Mouse (Mus musculus) midbrain, embryonic 14.5 days (tissue): ENCODE data around the gene Frmpd2. TPM values are rescaled to one million over a fixed set of nuclear protein-coding genes. Genes with fewer than 3 reads are reported as not detected.
"Not testable (repeated sequence)": the region's sequence is repeated elsewhere in the genome, so short reads cannot be mapped to it uniquely, and the experiment has no call there.

Experiments used
- ATAC-seq: fragments of 200-750 bp; cut with Nextera tagmentation; 2 replicates; pipeline ENCODE4 v1.8.0; 2017; ENCODE audit warnings: moderate number of reproducible peaks, moderate library complexity; ENCODE audit not compliant: low FRiP score, low TSS enrichment
- DNase-seq: peaks from one replicate; pipeline ENCODE4 v3.0.0-alpha.2; 2015
- H3K27ac ChIP-seq: fragments of 300-500 bp; sonication (generic); replicated peaks from 2 replicates; pipeline ENCODE4 v1.5.1; 2014; ENCODE audit warnings: mild to moderate bottlenecking, low read depth, low read length, moderate library complexity
- H3K27me3 ChIP-seq: fragments of 300-500 bp; sonication (generic); 2 replicates; pipeline ENCODE4 v1.6.1; 2014; ENCODE audit warnings: low read length, control low read depth, mixed read lengths; ENCODE audit not compliant: control insufficient read depth, insufficient read depth
- H3K36me3 ChIP-seq: fragments of 300-500 bp; sonication (generic); 2 replicates; pipeline ENCODE4 v1.6.1; 2014; ENCODE audit warnings: low read length, control low read depth; ENCODE audit not compliant: control insufficient read depth, insufficient read depth
- H3K4me1 ChIP-seq: fragments of 300-500 bp; sonication (generic); 2 replicates; pipeline ENCODE4 v1.6.1; 2014; ENCODE audit warnings: mild to moderate bottlenecking, antibody characterized with exemption, low read length, control low read depth; ENCODE audit not compliant: control insufficient read depth, insufficient read depth
- H3K4me2 ChIP-seq: fragments of 300-500 bp; sonication (generic); 2 replicates; pipeline ENCODE4 v1.6.1; 2014; ENCODE audit warnings: mild to moderate bottlenecking, low read length, moderate library complexity
- H3K4me3 ChIP-seq: fragments of 300-500 bp; sonication (generic); replicated peaks from 2 replicates; pipeline ENCODE4 v1.5.1; 2014; ENCODE audit warnings: low read depth, low read length
- H3K9ac ChIP-seq: fragments of 300-500 bp; sonication (generic); replicated peaks from 2 replicates; pipeline ENCODE4 v1.6.1; 2014; ENCODE audit warnings: mild to moderate bottlenecking, low read length, moderate library complexity
- H3K9me3 ChIP-seq: fragments of 300-500 bp; sonication (generic); 2 replicates; pipeline ENCODE4 v1.6.1; 2016; ENCODE audit warnings: low read length, control low read depth, mixed read lengths; ENCODE audit not compliant: control insufficient read depth
- WGBS: fragments of 180-500 bp; shearing (Covaris S2); extraction: QIAGEN DNeasy Blood & Tissue Kit; methylation state at CpG from one replicate; pipeline ENCODE4 v1.1.7; 2014; 5-methylcytosine and 5-hydroxymethylcytosine counted together
- polyA plus RNA-seq: library from polyadenylated mRNA; unstranded; fragments of >200 nt; fragmentation: Nextera tagmentation; extraction: Ambion mirVana; gene quantifications from 2 replicates; pipeline ENCODE4 v1.2.1, GENCODE M21; 2014

Gene Frmpd2
- 0.04 and 0.39 TPM in 2 replicates for polyA plus RNA-seq

GRCm38 (mm10) chr14:33471331-33471730, at the start of gene Frmpd2:
Frmpd2 (plus strand) TSS chr14:33471696.
- Histone ChIP-seq H3K27ac (no peak within 1 kb of the TSS), H3K4me3 (no peak within 1 kb of the TSS), H3K36me3 (no peaks in the 10 kb centered on the region), H3K27me3 (no peaks in the 10 kb centered on the region), H3K9me3 (no peaks in the 10 kb centered on the region), H3K4me2 (no peak within 1 kb of the TSS), H3K4me1 (no peaks in the 10 kb centered on the region), H3K9ac (no peak within 1 kb of the TSS)
- DNase-seq (no peak), ATAC-seq (no peak)
- WGBS = 16% methylated on average over 3 of the region's 3 CpGs

GRCm38 (mm10) chr14:33423003-33423402, 48.5 kb upstream of the Frmpd2 start:
- Histone ChIP-seq H3K4me2 (no peak overlapping the region), H3K9ac (no peak overlapping the region), H3K9me3 (no peaks in the 10 kb centered on the region), H3K27me3 (no peaks in the 10 kb centered on the region), H3K36me3 (no peaks in the 10 kb centered on the region), H3K4me3 (no peak overlapping the region), H3K27ac (no peak overlapping the region), H3K4me1 (no peaks in the 10 kb centered on the region)
- ATAC-seq (no peak), DNase-seq (no peak)
- 86% methylated on average over 1 of the region's 1 CpGs for WGBS

GRCm38 (mm10) chr14:33424124-33424523, 47.4 kb upstream of the Frmpd2 start:
- no peak overlapping the region for H3K9ac ChIP-seq
- no peak for DNase-seq
- no peak overlapping the region for H3K4me2 ChIP-seq
- ATAC-seq = no peak
- H3K27ac ChIP-seq = no peak overlapping the region
- H3K4me3 ChIP-seq = no peak overlapping the region
- no peaks in the 10 kb centered on the region for H3K36me3 ChIP-seq
- no peaks in the 10 kb centered on the region for H3K27me3 ChIP-seq
- no peaks in the 10 kb centered on the region for H3K4me1 ChIP-seq
- H3K9me3 ChIP-seq = no peaks in the 10 kb centered on the region

GRCm38 (mm10) chr14:33432485-33432884, 39.0 kb upstream of the Frmpd2 start:
- H3K36me3 ChIP-seq, H3K4me2 ChIP-seq, H3K9me3 ChIP-seq, H3K4me3 ChIP-seq, H3K9ac ChIP-seq, H3K27ac ChIP-seq, H3K4me1 ChIP-seq, DNase-seq, H3K27me3 ChIP-seq, ATAC-seq: not testable (repeated sequence)
- WGBS = 95% methylated on average over 4 of the region's 4 CpGs

- Histone ChIP-seq H3K27ac (no peak overlapping the region), H3K4me2 (no peak overlapping the region), H3K4me1 (peaks cover 18% of the 10 kb centered on the region), H3K4me3 (no peak overlapping the region), H3K36me3 (no peaks in the 10 kb centered on the region), H3K27me3 (peaks cover 6% of the 10 kb centered on the region), H3K9me3 (no peaks in the 10 kb centered on the region), H3K9ac (no peak overlapping the region)
- WGBS = 90% methylated on average over 2 of the region's 2 CpGs
- no peak for ATAC-seq
- no peak for DNase-seq
These were observed 27.7 kb upstream of the Frmpd2 start for GRCm38 (mm10) chr14:33443780-33444179.

GRCm38 (mm10) chr14:33445962-33446361, 25.5 kb upstream of the Frmpd2 start:
- 32% methylated on average over 3 of the region's 3 CpGs for WGBS
- ATAC-seq = no peak

GRCm38 (mm10) chr14:33446561-33447023, 24.9 kb upstream of the Frmpd2 start:
- WGBS = under 1% methylated on average over 63 of the region's 72 CpGs
- peaks cover 14% of the 10 kb centered on the region for H3K27me3 ChIP-seq
- peak; percentile 75 for DNase-seq
- H3K4me1 ChIP-seq = peaks cover 18% of the 10 kb centered on the region
- H3K4me3 ChIP-seq = peak overlapping the region; percentile 88
- H3K9ac ChIP-seq = peak overlapping the region; percentile 93
- H3K4me2 ChIP-seq = peak overlapping the region; percentile 79
- peak overlapping the region; percentile 92 for H3K27ac ChIP-seq
- no peaks in the 10 kb centered on the region for H3K9me3 ChIP-seq
- ATAC-seq = no peak; the same call in 1 of the 2 replicates
- H3K36me3 ChIP-seq = no peaks in the 10 kb centered on the region

More at GRCm38 (mm10) chr14:33445962-33446361, 25.5 kb upstream of the Frmpd2 start:
- H3K36me3 ChIP-seq = no peaks in the 10 kb centered on the region
- H3K27ac ChIP-seq = no peak overlapping the region
- H3K9ac ChIP-seq = peak overlapping the region; percentile 93
- H3K4me3 ChIP-seq = peak overlapping the region; percentile 88
- peak; percentile 3 for DNase-seq
- peaks cover 18% of the 10 kb centered on the region for H3K4me1 ChIP-seq
- peaks cover 14% of the 10 kb centered on the region for H3K27me3 ChIP-seq
- peak overlapping the region; percentile 79 for H3K4me2 ChIP-seq
- no peaks in the 10 kb centered on the region for H3K9me3 ChIP-seq

GRCm38 (mm10) chr14:33447027-33447569, 24.4 kb upstream of the Frmpd2 start, which contains the start of gene Mapk8:
Mapk8 (minus strand) TSS chr14:33447158.
- peak within 1 kb of the TSS; percentile 93 for H3K9ac ChIP-seq
- no peaks in the 10 kb centered on the region for H3K9me3 ChIP-seq
- H3K27ac ChIP-seq = peak within 1 kb of the TSS; percentile 92
- H3K4me1 ChIP-seq = peaks cover 18% of the 10 kb centered on the region
- peaks cover 14% of the 10 kb centered on the region for H3K27me3 ChIP-seq
- peak; percentile 97 for ATAC-seq
- H3K4me3 ChIP-seq = peak within 1 kb of the TSS; percentile 88
- no peaks in the 10 kb centered on the region for H3K36me3 ChIP-seq
- under 1% methylated on average over 67 of the region's 70 CpGs for WGBS
- H3K4me2 ChIP-seq = peak within 1 kb of the TSS; percentile 79
- peak; percentile 98 for DNase-seq

- DNase-seq (no peak), ATAC-seq (no peak)
- Histone ChIP-seq H3K9ac (no peak overlapping the region), H3K4me1 (peaks cover 18% of the 10 kb centered on the region), H3K27me3 (peaks cover 14% of the 10 kb centered on the region), H3K36me3 (no peaks in the 10 kb centered on the region), H3K9me3 (no peaks in the 10 kb centered on the region), H3K4me3 (no peak overlapping the region), H3K4me2 (no peak overlapping the region), H3K27ac (no peak overlapping the region)
- 85% methylated on average over 4 of the region's 4 CpGs for WGBS
These were observed 23.2 kb upstream of the Frmpd2 start for GRCm38 (mm10) chr14:33448276-33448675.
